Mouse (Mus musculus) large intestine, adult 2 months (tissue): Measurements from ENCODE around the gene Sprn. TPM values are rescaled to one million over a fixed set of nuclear protein-coding genes. Genes with fewer than 3 reads are reported as not detected.

Experiments used
- DNase-seq: peaks from one replicate; pipeline ENCODE4 v3.0.0-alpha.2; 2012; ENCODE audit warnings: low read depth, low spot score
- WGBS: fragments of 180-500 bp; shearing (Covaris S2); methylation state at CpG from one replicate; pipeline ENCODE4 v1.1.7; 2018; 5-methylcytosine and 5-hydroxymethylcytosine counted together
- polyA plus RNA-seq: library from polyadenylated mRNA; depleted of rRNA; stranded (reverse); fragments of >200 nt; gene quantifications from 2 replicates; pipeline ENCODE4 v1.2.3, GENCODE M21; 2012; rRNA removed

Gene Sprn
- polyA plus RNA-seq, result 0.37 and 0.59 TPM in 2 replicates

- WGBS, result 4% methylated on average over 28 of the region's 28 CpGs
- no peak for DNase-seq
Measured at GRCm38 (mm10) chr7:140154218-140154927, at the start of gene Sprn. Sprn (minus strand) TSS chr7:140154877.

GRCm38 (mm10) chr7:140201090-140201489 is 46.4 kb upstream of the Sprn start:
- 83% methylated on average over 4 of the region's 4 CpGs for whole genome bisulfite sequencing
- no peak for DNase-seq

- WGBS, result 76% methylated on average over 8 of the region's 8 CpGs
- DNase-seq, result no peak
Measured at GRCm38 (mm10) chr7:140196002-140196401, 41.3 kb upstream of the Sprn start.

GRCm38 (mm10) chr7:140194031-140194430 is 39.4 kb upstream of the Sprn start:
- no peak for DNase-seq
- WGBS, result 86% methylated on average over 4 of the region's 4 CpGs

- 64% methylated on average over 2 of the region's 2 CpGs for WGBS
- DNase-seq, result no peak
Measured at GRCm38 (mm10) chr7:140192851-140193250, 38.2 kb upstream of the Sprn start.

- 44% methylated on average over 2 of the region's 2 CpGs for WGBS
- no peak for DNase-seq
Measured at GRCm38 (mm10) chr7:140192445-140192844, 37.8 kb upstream of the Sprn start.

- 91% methylated on average over 1 of the region's 1 CpGs for WGBS
- no peak for DNase-seq
Measured at GRCm38 (mm10) chr7:140190435-140190834, 35.8 kb upstream of the Sprn start.

- 59% methylated on average over 4 of the region's 4 CpGs for WGBS
- no peak for DNase-seq
Measured at GRCm38 (mm10) chr7:140188391-140189328, 34.0 kb upstream of the Sprn start.

- no peak for DNase-seq
- 79% methylated on average over 7 of the region's 7 CpGs for WGBS
Measured at GRCm38 (mm10) chr7:140187721-140188390, 33.2 kb upstream of the Sprn start.

- 61% methylated on average over 18 of the region's 18 CpGs for WGBS
- no peak for DNase-seq
Measured at GRCm38 (mm10) chr7:140186646-140187620, 32.3 kb upstream of the Sprn start.

GRCm38 (mm10) chr7:140184206-140184605 is 29.5 kb upstream of the Sprn start:
- 76% methylated on average over 4 of the region's 4 CpGs for WGBS
- DNase-seq, result no peak

GRCm38 (mm10) chr7:140180692-140181091 is 26.0 kb upstream of the Sprn start:
- 53% methylated on average over 2 of the region's 2 CpGs for WGBS
- DNase-seq, result no peak

GRCm38 (mm10) chr7:140179176-140179575 is 24.5 kb upstream of the Sprn start:
- whole genome bisulfite sequencing, result 87% methylated on average over 2 of the region's 2 CpGs

GRCm38 (mm10) chr7:140172936-140173335 is 18.3 kb upstream of the Sprn start, which contains the start of gene Olfr523:
Olfr523 (plus strand) TSS chr7:140173217.
- 23% methylated on average over 1 of the region's 1 CpGs for WGBS
- DNase-seq, result no peak

More at GRCm38 (mm10) chr7:140179176-140179575, 24.5 kb upstream of the Sprn start:
- DNase-seq, result no peak

GRCm38 (mm10) chr7:140170863-140171262 is 16.2 kb upstream of the Sprn start:
- DNase-seq, result no peak
- 84% methylated on average over 3 of the region's 3 CpGs for WGBS

- no peak for DNase-seq
- 74% methylated on average over 4 of the region's 4 CpGs for WGBS
Measured at GRCm38 (mm10) chr7:140169386-140169785, 14.7 kb upstream of the Sprn start.

- DNase-seq, result no peak
- 76% methylated on average over 1 of the region's 1 CpGs for WGBS
Measured at GRCm38 (mm10) chr7:140167950-140168349, 13.3 kb upstream of the Sprn start.

- DNase-seq, result no peak
- WGBS, result 68% methylated on average over 7 of the region's 7 CpGs
Measured at GRCm38 (mm10) chr7:140164664-140165063, 10.0 kb upstream of the Sprn start, which contains the start of gene Olfr522. Olfr522 (minus strand) TSS chr7:140164764.

GRCm38 (mm10) chr7:140160363-140160762 is 5.7 kb upstream of the Sprn start:
- no peak for DNase-seq
- WGBS, result 72% methylated on average over 3 of the region's 3 CpGs
